Mouse (Mus musculus): ENCODE measurements around the gene Mettl21c. TPM values are rescaled to one million over a fixed set of nuclear protein-coding genes. Genes with fewer than 3 reads are reported as not detected.

Gene Mettl21c
- polyA plus RNA-seq, 1 experiment from 2014 or later: 0.55 TPM

DNA sequence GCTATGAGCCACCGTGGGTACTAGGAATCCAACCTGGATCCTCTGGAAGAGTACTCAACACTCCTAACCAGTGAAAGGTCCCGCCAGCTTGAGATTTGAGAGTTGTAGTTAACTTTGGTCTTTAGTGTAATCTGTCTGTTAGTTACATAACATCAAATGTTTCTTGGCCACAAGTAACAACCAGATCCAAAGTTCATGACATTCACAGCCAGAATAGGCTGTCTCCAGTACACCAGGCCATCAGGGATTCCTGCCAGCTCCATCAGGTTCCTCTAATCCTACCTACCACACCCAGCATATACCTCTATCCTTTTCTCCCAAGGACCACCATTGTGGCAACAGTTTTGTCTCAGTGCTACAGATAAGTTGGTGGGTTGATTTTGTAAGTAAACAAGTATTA lies 4.3 kb downstream of the Mettl21c start:
- Histone ChIP-seq H3K4me3 (no peak overlapping the region), H3K36me3 (replicated peaks) (no peaks in the 10 kb centered on the region), H3K4me1 (no peaks in the 10 kb centered on the region), H3K9me3 (no peaks in the 10 kb centered on the region), H3K27me3 (ENCODE audit: poor library complexity, severe bottlenecking) (no peaks in the 10 kb centered on the region), H3K27ac (no peak overlapping the region)
- no peak for DNase-seq (ENCODE audit: extremely low spot score, low spot score)
- WGBS: 88% methylated on average over 2 of the region's 2 CpGs

DNA sequence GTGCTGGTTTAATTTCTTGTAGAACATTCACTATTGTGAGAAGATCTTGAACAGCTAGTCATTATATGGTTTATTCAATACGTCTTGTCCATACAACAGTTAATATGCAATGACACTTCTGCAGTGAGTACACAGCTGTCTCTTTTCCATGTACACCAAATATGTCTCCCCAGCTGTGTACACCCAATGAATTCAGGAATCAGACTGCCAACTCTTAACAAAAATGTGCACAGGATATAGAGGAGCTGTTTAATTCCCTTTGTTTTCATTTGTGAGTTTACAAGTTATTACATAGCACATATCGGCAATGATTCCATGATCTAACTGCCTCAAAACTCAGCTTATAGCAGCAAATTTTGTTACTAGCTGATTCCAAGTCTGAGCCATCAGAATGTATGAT lies 15.3 kb downstream of the Mettl21c start:
- no peaks in the 10 kb centered on the region for H3K4me1 ChIP-seq
- no peak overlapping the region for H3K27ac ChIP-seq
- 97% methylated on average over 2 of the region's 2 CpGs for WGBS
- no peak overlapping the region for H3K4me3 ChIP-seq
- H3K9me3 ChIP-seq: no peaks in the 10 kb centered on the region
- no peak for DNase-seq (ENCODE audit: extremely low spot score, low spot score)
- H3K36me3 ChIP-seq (replicated peaks): peaks cover 69% of the 10 kb centered on the region
- H3K27me3 ChIP-seq (ENCODE audit: poor library complexity, severe bottlenecking): no peaks in the 10 kb centered on the region

DNA sequence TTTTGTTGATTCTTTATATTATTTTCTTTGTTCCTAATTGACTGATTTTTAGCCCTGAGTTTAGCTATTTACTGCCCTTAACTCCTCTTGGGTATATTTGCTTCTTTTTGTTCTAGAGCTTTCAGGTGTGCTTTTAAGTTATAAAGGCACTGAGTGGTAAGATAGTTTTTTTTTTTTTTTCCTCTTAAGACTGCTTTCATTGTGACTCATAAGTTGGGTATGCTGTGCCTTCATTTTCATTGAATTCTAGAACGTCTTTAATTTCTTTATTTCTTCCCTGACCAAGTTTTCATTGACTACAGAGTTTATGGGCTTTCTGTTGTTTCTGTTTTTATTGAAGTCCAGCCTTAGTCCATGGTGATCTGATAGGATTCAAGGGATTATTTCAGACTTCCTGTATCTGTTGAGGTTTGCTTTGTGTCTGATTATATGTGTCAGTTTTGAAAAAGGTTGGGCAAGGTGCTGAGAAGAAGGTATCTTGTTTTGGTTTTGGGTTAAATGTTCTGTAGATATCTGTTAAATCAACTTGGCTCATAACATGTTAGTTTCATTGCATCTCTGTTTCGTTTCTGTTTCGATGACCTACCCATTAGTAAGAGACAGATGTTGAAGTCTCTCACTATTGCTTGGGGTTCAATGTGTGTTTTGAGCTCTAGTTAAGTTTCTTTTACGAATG lies 22.8 kb downstream of the Mettl21c start:
- no peak overlapping the region for H3K27ac ChIP-seq
- peaks cover 92% of the 10 kb centered on the region for H3K36me3 ChIP-seq (replicated peaks)
- H3K4me1 ChIP-seq: no peaks in the 10 kb centered on the region
- 89% methylated on average over 4 of the region's 4 CpGs for WGBS
- H3K9me3 ChIP-seq: peaks cover 11% of the 10 kb centered on the region
- no peak for DNase-seq (ENCODE audit: extremely low spot score, low spot score)
- H3K27me3 ChIP-seq (ENCODE audit: poor library complexity, severe bottlenecking): no peaks in the 10 kb centered on the region
- no peak overlapping the region for H3K4me3 ChIP-seq

DNA sequence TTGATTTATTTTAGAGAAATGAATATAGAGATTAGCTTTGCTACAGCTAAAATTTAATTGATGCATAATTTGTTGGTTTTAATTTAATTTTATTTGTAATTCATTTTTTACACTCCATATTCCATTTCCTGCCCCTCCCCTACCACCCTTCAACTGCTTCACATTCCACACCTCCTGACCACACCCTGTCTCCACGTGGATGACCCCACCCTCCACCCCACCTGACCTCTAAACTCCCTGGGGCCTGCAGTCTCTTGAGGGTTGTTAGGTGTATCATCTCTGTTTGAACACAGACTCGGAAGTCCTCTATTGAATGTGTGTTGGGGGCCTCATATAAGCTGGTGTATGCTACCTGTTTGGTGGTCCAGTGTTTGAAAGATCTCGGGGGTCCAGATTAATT lies 48.7 kb downstream of the Mettl21c start:
- Histone ChIP-seq H3K27ac (no peak overlapping the region), H3K9me3 (no peaks in the 10 kb centered on the region), H3K4me1 (no peaks in the 10 kb centered on the region), H3K27me3 (ENCODE audit: poor library complexity, severe bottlenecking) (no peaks in the 10 kb centered on the region), H3K4me3 (no peak overlapping the region), H3K36me3 (replicated peaks) (peaks cover 92% of the 10 kb centered on the region)
- WGBS: 81% methylated on average over 3 of the region's 3 CpGs
- no peak for DNase-seq (ENCODE audit: extremely low spot score, low spot score)

DNA sequence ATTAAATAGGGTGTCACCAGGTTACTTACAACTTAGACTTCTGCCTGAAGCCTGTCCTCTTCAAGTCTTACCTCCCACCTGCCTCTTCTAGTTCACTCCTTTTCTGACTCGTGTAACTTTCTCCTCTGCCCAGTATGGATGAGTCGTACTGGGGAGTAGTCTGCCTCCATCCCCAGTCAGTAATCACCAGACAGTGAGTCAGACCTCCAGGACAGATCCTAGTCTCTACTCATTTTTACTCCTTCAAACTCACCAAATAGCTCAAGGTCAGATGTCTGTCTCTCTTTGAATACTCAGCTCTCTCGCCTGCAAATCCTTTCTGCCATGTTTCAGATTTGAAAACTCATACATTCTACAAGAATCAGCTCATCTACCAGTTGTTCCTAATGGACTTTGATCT lies 50.5 kb downstream of the Mettl21c start:
- H3K36me3 ChIP-seq (replicated peaks): peaks cover 87% of the 10 kb centered on the region
- H3K4me1 ChIP-seq: no peaks in the 10 kb centered on the region
- no peak overlapping the region for H3K27ac ChIP-seq
- no peaks in the 10 kb centered on the region for H3K27me3 ChIP-seq (ENCODE audit: poor library complexity, severe bottlenecking)
- no peak overlapping the region for H3K4me3 ChIP-seq
- WGBS: 80% methylated on average over 3 of the region's 3 CpGs
- no peak for DNase-seq (ENCODE audit: extremely low spot score, low spot score)
- no peaks in the 10 kb centered on the region for H3K9me3 ChIP-seq

DNA sequence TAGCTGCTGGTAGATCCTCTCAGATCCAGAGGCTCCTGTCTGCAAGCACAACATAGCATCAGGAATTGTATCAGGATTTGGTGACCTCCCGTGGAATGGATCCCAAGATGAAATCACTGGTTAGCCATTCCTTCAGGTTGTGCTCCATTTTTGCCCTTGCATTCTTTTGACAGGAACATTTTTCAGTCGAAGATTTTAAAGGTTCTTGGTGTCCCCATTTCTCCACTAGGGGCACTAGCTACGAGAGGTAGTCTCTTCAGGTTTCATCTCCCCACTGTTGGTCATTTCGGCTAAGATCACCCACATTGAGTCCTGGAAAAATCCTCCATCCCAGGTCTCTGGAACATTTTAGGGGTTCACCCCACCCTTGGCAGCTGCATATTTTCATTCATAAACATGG lies 53.1 kb downstream of the Mettl21c start:
- no peak for DNase-seq (ENCODE audit: extremely low spot score, low spot score)
- Histone ChIP-seq H3K4me3 (no peak overlapping the region), H3K27ac (no peak overlapping the region), H3K4me1 (no peaks in the 10 kb centered on the region), H3K36me3 (replicated peaks) (peaks cover 75% of the 10 kb centered on the region), H3K9me3 (no peaks in the 10 kb centered on the region), H3K27me3 (ENCODE audit: poor library complexity, severe bottlenecking) (no peaks in the 10 kb centered on the region)
- WGBS: 85% methylated on average over 4 of the region's 4 CpGs

DNA sequence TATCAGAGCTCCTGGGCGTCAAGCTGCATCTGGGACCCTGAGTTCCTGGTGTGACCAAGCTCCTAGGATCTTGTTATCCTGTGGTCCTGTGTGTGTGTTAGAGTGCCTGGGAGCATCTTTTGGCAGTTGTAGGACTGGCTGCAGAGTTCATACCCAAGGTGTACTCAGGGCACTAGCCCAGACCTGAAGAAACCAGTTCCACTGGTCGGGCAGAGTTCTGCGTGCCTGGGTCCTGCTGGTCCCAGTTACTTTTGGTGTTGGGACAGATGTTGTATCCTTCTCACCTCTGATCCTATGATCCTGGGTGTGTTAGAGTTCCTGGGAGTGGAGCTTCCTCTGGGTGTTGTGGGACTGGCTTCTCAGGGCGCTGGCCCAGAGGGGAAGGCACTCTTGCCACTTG lies 55.5 kb downstream of the Mettl21c start:
- H3K36me3 ChIP-seq (replicated peaks): peaks cover 78% of the 10 kb centered on the region
- DNase-seq (ENCODE audit: extremely low spot score, low spot score): no peak
- 98% methylated on average over 4 of the region's 4 CpGs for WGBS
- H3K27ac ChIP-seq: no peak overlapping the region
- H3K4me3 ChIP-seq: no peak overlapping the region
- no peaks in the 10 kb centered on the region for H3K27me3 ChIP-seq (ENCODE audit: poor library complexity, severe bottlenecking)
- no peaks in the 10 kb centered on the region for H3K9me3 ChIP-seq
- H3K4me1 ChIP-seq: no peaks in the 10 kb centered on the region

Other genes starting within 250 kb of the Mettl21c start
- 20.3 and 21.7 TPM in 2 replicates for gene Uxs1, start 192.2 kb downstream of the Mettl21c start, polyA plus RNA-seq (2016; fragmentation: Nextera tagmentation; extraction: Ambion mirVana)
- gene Tpp2, start 86.4 kb downstream of the Mettl21c start, polyA plus RNA-seq (2016; fragmentation: Nextera tagmentation; extraction: Ambion mirVana): 68.9 and 74.9 TPM in 2 replicates
- 0.15 and 0.19 TPM in 2 replicates for gene Gm8251, start 41.9 kb upstream of the Mettl21c start, polyA plus RNA-seq (2016; fragmentation: Nextera tagmentation; extraction: Ambion mirVana)
- 115 and 124 TPM in 2 replicates for gene Tex30, start 82.4 kb upstream of the Mettl21c start, polyA plus RNA-seq (2016; fragmentation: Nextera tagmentation; extraction: Ambion mirVana)
- 69.3 and 70.1 TPM in 2 replicates for gene Kdelc1, start 98.8 kb upstream of the Mettl21c start, polyA plus RNA-seq (2016; fragmentation: Nextera tagmentation; extraction: Ambion mirVana)
- gene Bivm, start 98.9 kb upstream of the Mettl21c start, polyA plus RNA-seq (2016; fragmentation: Nextera tagmentation; extraction: Ambion mirVana): 26.6 and 27.4 TPM in 2 replicates
- 24.1 and 25.5 TPM in 2 replicates for gene Ercc5, start 127.7 kb upstream of the Mettl21c start, polyA plus RNA-seq (2016; fragmentation: Nextera tagmentation; extraction: Ambion mirVana)
- gene Mettl21e, start 198.9 kb upstream of the Mettl21c start, polyA plus RNA-seq (2016; fragmentation: Nextera tagmentation; extraction: Ambion mirVana): not detected in 2 replicates

Data from forebrain, embryonic 10.5 days (tissue).